Mouse (Mus musculus) adrenal gland, adult 18-20 months (tissue): ENCODE measurements around the gene Pik3r2. TPM values are rescaled to one million over a fixed set of nuclear protein-coding genes. Genes with fewer than 3 reads are reported as not detected.
A peak's percentile ranks its signal among the peaks of the same experiment; 100 is the strongest.
"Not testable (repeated sequence)": the region's sequence is repeated elsewhere in the genome, so short reads cannot be mapped to it uniquely, and the experiment has no call there.

Experiments
- DNase-seq, 2 experiments: peaks; one replicate each; pipeline ENCODE4 v3.0.0; 2021 to 2022; ENCODE audit warnings: low spot score in 2 of 2
- long read RNA-seq, 2 experiments: library from polyadenylated mRNA; stranded (forward); transcript quantifications; one replicate each; pipeline ENCODE4 v2.0.0; 2021
- total RNA-seq, 2 experiments: library from RNA; stranded (reverse); gene quantifications; 1 replicate in 1 of 2; 2 replicates in 1 of 2; pipeline ENCODE4 v1.2.3; 2021

Pik3r2 gene
- total RNA-seq = 10 to 100 TPM; 30.5 to 36.5 TPM
- long read RNA-seq, experiment 1, transcript Pik3r2-201 (16 exons, 3,165 nt) = major isoform, 36 of 45 reads
- long read RNA-seq, experiment 1, partial matches to known transcripts = 1 of 45 reads
- long read RNA-seq, experiment 1, other reads (novel, unspliced or antisense) = 8 of 45 reads
- long read RNA-seq, experiment 2, transcript Pik3r2-201 (16 exons, 3,165 nt) = major isoform, 53 of 79 reads
- long read RNA-seq, experiment 2, partial matches to known transcripts = 19 of 79 reads
- long read RNA-seq, experiment 2, other reads (novel, unspliced or antisense) = 7 of 79 reads

- peak; percentile 99 for DNase-seq
Measured at GRCm38 (mm10) chr8:70776496-70777444, at the start of gene Pik3r2. Gene Pik3r2, minus strand, starts transcription at chr8:70776713.

DNA sequence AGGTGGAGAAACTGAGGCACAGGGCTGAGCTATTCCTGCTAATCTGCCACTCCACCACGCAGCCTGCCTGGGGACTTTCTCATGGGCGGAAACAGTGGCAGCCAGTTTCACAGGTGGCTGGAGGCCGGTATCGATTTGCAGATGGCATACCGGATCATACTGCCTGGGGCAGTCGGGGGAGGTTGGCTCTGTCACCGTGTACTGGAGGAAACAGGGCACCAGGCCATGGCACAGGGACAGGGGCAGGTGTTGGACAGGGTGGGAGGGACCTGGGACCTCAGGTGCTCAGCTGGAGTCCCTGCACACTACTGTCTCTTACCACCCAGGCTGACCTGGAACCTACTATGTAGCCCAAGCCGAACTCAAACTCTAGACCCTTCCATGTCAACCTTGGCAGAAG lies 49.3 kb upstream of the Pik3r2 start:
- DNase-seq = no peak

- DNase-seq = no peak
Measured at GRCm38 (mm10) chr8:70823802-70824201, 47.3 kb upstream of the Pik3r2 start.

GRCm38 (mm10) chr8:70822594-70822993 lies 46.1 kb upstream of the Pik3r2 start:
- DNase-seq = not testable (repeated sequence)

DNA sequence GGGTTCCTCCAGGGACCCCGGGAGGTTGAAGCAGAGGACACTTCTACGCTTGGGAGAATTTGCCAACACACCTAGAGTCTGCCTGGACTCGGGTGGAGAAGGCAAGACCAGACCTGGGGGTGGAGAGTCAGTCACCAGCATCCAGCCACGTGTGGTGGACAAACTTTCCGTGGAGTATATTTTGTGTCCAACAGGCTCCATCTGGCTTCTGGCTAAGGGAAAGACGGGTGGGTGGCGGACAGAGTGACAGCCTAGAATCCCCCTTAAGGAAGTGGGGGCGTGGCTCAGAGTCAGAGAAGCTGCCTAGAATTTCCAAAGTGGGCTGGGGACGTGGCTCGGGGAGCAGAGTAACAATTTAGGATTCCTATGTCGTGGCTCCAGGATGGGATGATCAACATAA lies 45.5 kb upstream of the Pik3r2 start:
- DNase-seq = no peak

GRCm38 (mm10) chr8:70821399-70821962 lies 45.0 kb upstream of the Pik3r2 start:
- DNase-seq = peak; percentile 68 to 83

DNA sequence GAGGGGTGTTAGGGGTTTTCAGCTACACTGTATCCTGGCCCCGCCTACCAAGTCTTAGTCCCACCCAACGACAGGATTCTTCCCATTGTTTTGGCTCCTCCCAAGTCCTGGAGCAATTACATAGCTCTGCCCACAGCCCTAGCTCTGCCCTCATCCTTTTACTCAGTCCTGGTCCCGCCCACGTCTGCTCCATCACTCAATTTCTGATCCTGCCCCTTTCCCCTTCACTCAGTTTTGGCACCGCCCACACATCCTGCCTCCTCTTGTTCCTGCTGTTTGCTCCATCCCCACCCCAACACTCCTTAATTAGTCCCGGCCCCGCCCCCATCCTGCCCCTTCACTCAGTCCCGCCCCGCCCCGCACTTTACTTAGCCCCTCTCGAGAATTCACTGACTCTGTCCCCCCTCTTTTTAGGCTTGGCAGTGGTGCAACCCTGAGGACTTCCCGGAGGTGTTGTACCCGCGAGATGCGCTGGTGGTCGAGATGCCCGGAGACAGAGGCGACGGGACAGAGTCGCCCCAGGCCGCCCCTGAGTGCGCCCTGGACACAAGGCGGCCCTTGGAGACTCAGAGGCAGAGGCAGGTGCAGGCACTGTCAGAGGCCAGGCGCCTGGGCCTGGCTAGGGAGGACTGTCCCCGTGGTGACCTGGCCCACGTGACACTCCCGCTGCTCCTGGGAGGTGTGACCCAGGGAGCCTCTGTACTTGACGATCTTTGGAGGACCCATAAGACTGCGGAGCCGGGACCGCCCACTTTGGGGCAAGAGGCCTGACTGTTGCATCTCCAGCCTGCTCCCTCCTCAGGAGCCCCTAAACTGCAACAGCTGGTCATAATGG lies 43.8 kb upstream of the Pik3r2 start:
- no peak for DNase-seq

GRCm38 (mm10) chr8:70816679-70817078 lies 40.2 kb upstream of the Pik3r2 start:
- no peak for DNase-seq

DNA sequence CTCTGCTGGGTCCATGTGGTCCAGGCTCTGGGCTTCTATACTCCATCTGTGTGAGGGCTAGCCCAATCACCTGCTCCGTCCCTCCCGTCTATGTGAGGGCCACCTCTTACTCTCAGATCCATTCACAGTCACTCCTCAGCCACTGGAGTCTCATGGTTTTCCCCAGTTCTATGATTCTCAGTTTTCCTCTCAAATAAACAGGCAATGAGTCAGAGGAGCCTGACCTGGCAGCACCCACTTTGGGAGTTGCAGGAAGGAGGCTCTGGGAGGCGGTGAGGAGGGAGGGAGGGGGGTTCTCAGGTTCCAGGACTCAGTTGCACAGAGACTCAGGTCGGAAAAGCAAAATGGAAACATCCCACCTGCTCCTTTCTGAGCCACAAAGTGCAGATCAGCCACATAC lies 36.4 kb upstream of the Pik3r2 start:
- DNase-seq = no peak

- no peak for DNase-seq
Measured at GRCm38 (mm10) chr8:70812055-70812454, 35.5 kb upstream of the Pik3r2 start.

DNA sequence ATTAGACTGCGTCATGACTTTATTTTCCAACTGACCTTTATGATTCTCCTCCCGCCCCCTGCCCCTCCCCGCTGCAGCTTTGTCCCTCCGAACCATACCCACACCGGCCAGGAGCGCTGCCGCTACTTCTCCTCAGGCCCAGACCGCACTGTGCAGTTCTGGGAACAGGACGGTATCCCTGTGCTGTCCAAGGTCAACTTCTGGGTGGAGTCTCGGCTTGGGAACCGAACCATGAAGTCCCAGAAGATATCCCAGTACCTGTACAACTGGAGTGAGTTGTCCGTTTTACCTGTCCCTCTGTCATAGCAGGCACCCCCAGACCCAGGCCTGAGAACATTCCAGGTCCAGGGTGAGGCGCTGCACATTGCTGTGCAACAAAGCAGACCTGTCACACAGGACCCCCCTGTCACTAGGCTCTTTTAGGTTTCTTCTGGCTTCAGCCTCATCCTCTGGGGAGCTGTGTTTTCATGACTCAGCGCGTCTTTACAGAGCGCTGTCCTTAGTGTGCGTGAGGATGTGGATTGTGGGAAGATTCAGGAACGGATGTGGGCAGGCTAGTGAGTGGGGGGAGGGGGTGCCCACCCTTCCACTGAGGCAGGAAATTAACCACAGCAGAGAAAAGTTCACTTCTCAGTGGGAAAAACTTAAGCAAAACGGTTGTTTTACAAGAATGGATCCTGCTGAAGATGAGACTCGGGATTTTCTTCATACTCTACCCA lies 34.6 kb upstream of the Pik3r2 start:
- DNase-seq = no peak

DNA sequence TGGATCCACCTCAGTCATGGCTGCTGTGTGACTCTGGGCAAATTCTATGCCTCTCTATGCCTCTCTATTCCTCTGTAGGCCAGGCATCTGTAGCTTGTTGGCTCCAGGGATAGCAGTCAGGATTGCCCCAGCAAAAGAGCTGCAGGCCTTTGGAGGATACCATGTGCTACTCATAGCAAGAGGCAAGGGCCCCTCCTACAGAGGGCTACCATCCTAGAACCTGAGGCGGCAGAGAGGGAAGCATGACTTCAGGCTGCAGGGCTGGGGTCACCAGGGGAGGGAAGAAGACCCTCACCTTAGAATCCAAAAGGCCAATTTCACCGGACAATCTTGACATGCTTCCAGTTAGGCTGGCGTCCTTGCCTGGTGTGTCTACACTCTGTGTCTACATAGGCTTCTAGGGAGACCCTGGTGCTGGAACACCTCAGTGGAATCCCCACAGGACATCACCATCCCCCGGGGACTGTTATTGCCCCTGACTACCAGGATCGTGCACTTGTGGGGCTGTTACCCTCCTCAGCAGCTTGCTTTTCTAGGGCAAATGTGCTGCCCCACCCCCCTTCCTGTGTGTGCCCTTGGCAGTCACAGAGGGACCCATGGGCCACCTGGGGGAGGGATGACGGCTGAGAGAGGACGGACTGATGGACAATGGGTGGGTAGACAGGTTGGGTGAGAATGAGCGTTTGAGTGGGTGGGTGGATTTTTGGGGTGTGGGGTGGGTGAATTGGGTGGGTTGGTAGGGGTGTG lies 32.6 kb upstream of the Pik3r2 start:
- no peak for DNase-seq

- DNase-seq = no peak
Measured at GRCm38 (mm10) chr8:70808239-70808638, 31.7 kb upstream of the Pik3r2 start, which contains the start of gene Il12rb1. Gene Il12rb1, plus strand, starts transcription at chr8:70808449.

DNA sequence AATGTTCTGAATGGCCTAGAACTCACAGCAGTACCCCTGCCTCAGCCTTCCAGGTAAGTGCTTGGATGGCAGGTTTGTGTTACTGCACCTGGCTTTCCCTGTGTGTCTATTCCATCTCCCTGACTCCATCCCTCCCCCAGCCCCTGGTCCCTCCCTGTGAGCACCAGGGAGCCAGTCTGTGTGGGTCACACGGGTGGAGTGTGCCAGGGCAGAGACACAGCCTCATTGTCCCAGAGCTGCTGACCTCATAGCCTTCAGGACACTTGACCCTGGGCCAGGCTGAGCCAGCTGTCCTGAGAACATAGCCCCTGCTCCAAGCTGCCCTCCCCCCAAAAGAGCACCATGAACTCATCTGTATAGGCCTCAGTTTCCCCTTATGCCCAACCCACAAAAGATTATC lies 30.8 kb upstream of the Pik3r2 start:
- no peak for DNase-seq

DNA sequence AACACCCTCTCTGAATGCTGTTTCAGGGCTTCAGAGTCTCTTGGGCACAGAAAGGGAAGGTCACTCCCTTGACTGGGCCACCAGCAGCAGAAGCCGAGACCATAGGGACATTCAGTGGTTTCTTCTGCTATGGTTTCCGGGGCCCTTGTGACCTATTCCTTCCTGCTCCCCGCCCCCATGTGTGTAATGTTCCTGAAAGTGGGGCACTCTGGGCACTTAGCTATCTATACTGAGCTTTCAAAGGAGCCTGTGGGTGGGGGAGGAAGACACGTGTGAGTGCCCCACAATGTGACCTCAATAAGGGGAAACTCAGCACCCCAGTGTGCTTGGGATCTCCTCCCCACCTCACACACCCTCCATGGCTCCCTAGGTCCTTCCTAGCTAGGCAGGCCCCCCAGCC lies 30.0 kb upstream of the Pik3r2 start:
- DNase-seq = no peak

- peak; percentile 78 to 86 for DNase-seq
Measured at GRCm38 (mm10) chr8:70804481-70805206, 28.1 kb upstream of the Pik3r2 start, which contains the start of gene Mast3. Gene Mast3, minus strand, starts transcription at chr8:70805054.

- DNase-seq = peak in 1 of 2 experiments; percentile 59
Measured at GRCm38 (mm10) chr8:70803761-70804480, 27.4 kb upstream of the Pik3r2 start.
